Comparison of ENCODE assay signal across 9 mouse cellular contexts in the genomic region with DNA sequence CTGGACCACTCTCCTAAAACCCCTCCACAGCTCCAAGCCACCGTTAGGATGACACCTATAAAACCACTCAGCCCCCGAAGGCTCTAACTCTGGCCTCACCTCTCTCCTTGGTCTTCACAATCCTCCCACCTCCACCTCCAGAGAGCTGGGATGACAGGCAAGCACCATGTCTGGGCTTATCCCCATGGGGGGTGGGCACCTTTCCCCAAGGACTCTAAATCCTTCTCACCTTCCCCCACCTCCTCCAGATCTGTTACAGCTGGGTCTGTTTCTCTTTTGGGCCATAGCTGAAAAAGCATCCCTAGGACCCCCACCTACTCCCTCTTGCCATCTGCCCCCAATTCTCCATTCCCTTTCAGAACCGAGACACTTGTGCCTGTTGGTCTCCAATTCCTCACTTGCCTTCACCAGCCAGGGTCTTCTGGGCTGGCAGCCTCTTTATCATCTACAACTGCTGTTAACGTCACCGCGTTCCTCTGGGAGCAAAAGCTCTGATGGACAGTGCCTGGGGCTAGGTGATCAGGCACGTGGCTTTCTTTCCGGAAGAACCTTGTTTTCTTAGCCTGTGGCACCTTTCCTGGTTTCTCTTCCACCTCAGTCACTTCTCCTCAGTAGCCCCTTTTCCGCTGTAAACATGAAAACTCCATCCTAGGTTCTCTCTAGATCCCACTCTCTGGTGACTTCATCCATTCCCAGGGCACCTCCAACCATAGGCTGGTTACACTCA. TPM values are rescaled to one million over a fixed set of nuclear protein-coding genes. Genes with fewer than 3 reads are reported as not detected.
DNase-seq lines count a peak whose midpoint lies in the region; ATAC-seq and TF ChIP-seq lines count a peak whose summit lies in the region.
"Had no signal": no experiment of that assay in that cellular context is flagged by ENCODE, and none has a peak within 500 bp of the region (broad histone marks: within the 10 kb centered on the region; RNA-seq: fewer than 3 reads in every experiment).

No protein-coding gene starts in this region.

- peak overlapping the region; percentile 85 for H3K4me3 ChIP-seq in left cerebral cortex, adult 2 months
- H3K4me3 ChIP-seq in embryonic facial prominence, embryonic 14.5 days (ENCODE audit: low read depth, low read length), result peak overlapping the region; percentile 88
- peak overlapping the region; percentile 86; the same call in 1 of the 2 replicates for H3K4me3 ChIP-seq in intestine, embryonic 15.5 days (replicated peaks)
- H3K4me3 ChIP-seq in neural tube, embryonic 12.5 days, result peak overlapping the region; percentile 85

- H3K9ac ChIP-seq in embryonic facial prominence, embryonic 14.5 days (ENCODE audit: low read depth, low read length), result peak overlapping the region; percentile 90
- H3K9ac ChIP-seq in intestine, embryonic 15.5 days, result peak overlapping the region; percentile 86; the same call in 1 of the 2 replicates
- H3K9ac ChIP-seq in neural tube, embryonic 12.5 days, result 0 out of 2 replicates have a peak overlapping the region, but pooled peaks have one; percentile 83

- DNase-seq in left cerebral cortex, adult 2 months (ENCODE audit: extremely low spot score in 1 of 2, low spot score in 2 of 2), result no peak
- DNase-seq in left cerebral cortex, postnatal 14 days (ENCODE audit: low spot score in 2 of 2), result no peak
- DNase-seq in embryonic facial prominence, embryonic 14.5 days (ENCODE audit: low spot score), result no peak
- no peak for DNase-seq in layer of hippocampus, postnatal 36 days
- no peak for DNase-seq in ovary, adult 18-20 months (ENCODE audit: low spot score)

- H3K9me3 ChIP-seq in embryonic facial prominence, embryonic 14.5 days (ENCODE audit: control insufficient read depth, low read length), result no peaks in the 10 kb centered on the region
- no peaks in the 10 kb centered on the region for H3K9me3 ChIP-seq in intestine, embryonic 15.5 days
- no peaks in the 10 kb centered on the region for H3K9me3 ChIP-seq in neural tube, embryonic 12.5 days

- peak overlapping the region; percentile 82 for H3K4me2 ChIP-seq in embryonic facial prominence, embryonic 14.5 days (ENCODE audit: low read depth, low read length)
- peak overlapping the region; percentile 74 for H3K4me2 ChIP-seq in intestine, embryonic 15.5 days (replicated peaks)
- peak overlapping the region; percentile 69 for H3K4me2 ChIP-seq in neural tube, embryonic 12.5 days (replicated peaks)

- WGBS in embryonic facial prominence, embryonic 14.5 days, result 52% methylated on average over 9 of the region's 9 CpGs
- WGBS in intestine, embryonic 15.5 days, result 72% methylated on average over 9 of the region's 9 CpGs
- 85% methylated on average over 9 of the region's 9 CpGs for WGBS in neural tube, embryonic 12.5 days

- H3K4me1 ChIP-seq in embryonic facial prominence, embryonic 14.5 days (ENCODE audit: control insufficient read depth, insufficient read depth, low read length), result peaks cover 13% of the 10 kb centered on the region
- peaks cover 43% of the 10 kb centered on the region for H3K4me1 ChIP-seq in intestine, embryonic 15.5 days (replicated peaks)
- H3K4me1 ChIP-seq in neural tube, embryonic 12.5 days, result peaks cover 24% of the 10 kb centered on the region

- H3K36me3 ChIP-seq in embryonic facial prominence, embryonic 14.5 days (ENCODE audit: control insufficient read depth, insufficient read depth, low read length), result peaks cover 33% of the 10 kb centered on the region
- H3K36me3 ChIP-seq in intestine, embryonic 15.5 days, result peaks cover 16% of the 10 kb centered on the region
- H3K36me3 ChIP-seq in neural tube, embryonic 12.5 days, result peaks cover 36% of the 10 kb centered on the region

- intact Hi-C loops in left cerebral cortex, adult 2 months (cut with DNase I), result loop anchor here (2.0 kb wide), 2 partner anchors 31 to 41 kb away; no protein-coding TSS in a partner anchor
- intact Hi-C loops in left cerebral cortex, postnatal 14 days (cut with DNase I), result loop anchor here (5.0 kb wide), 1 partner anchor 36 kb away; the partner anchor contains the start of gene Hif3a

- no peak for TF ChIP-seq CTCF in left cerebral cortex, adult 2 months (IDR thresholded peaks at IDR 0.05)

- H3K27me3 ChIP-seq in embryonic facial prominence, embryonic 14.5 days (replicated peaks; ENCODE audit: control insufficient read depth, insufficient read depth, low read length), result no peaks in the 10 kb centered on the region
- H3K27me3 ChIP-seq in intestine, embryonic 15.5 days (replicated peaks), result no peaks in the 10 kb centered on the region
- no peaks in the 10 kb centered on the region for H3K27me3 ChIP-seq in neural tube, embryonic 12.5 days (replicated peaks)

- peak overlapping the region; percentile 98 for H3K27ac ChIP-seq in left cerebral cortex, adult 2 months
- H3K27ac ChIP-seq in embryonic facial prominence, embryonic 14.5 days (replicated peaks; ENCODE audit: low read depth, low read length), result no peak overlapping the region
- H3K27ac ChIP-seq in intestine, embryonic 15.5 days, result peak overlapping the region; percentile 24; the same call in 1 of the 2 replicates
- H3K27ac ChIP-seq in neural tube, embryonic 12.5 days, result no peak overlapping the region

- no peak for ATAC-seq in embryonic facial prominence, embryonic 14.5 days (ENCODE audit: low read depth)
- no peak for ATAC-seq in intestine, embryonic 15.5 days
- ATAC-seq in neural tube, embryonic 12.5 days (ENCODE audit: low FRiP score, low read depth), result no peak
- no peak for ATAC-seq in frontal cortex, adult (ENCODE audit: low TSS enrichment)

RNA-seq across cellular contexts. Expression of gene Ppp5c, which starts 1.7 kb away (rescaled TPM):
- 100 to 1,000 TPM; 163 to 168 TPM for total RNA-seq in left cerebral cortex, adult 2 months (2021)
- 100 to 1,000 TPM; 182 to 185 TPM for total RNA-seq in left cerebral cortex, postnatal 14 days (2021)
- 99.0 and 107 TPM in 2 replicates for polyA plus RNA-seq in embryonic facial prominence, embryonic 14.5 days (2014; fragmentation: Nextera tagmentation; extraction: Ambion mirVana)
- 81.5 and 89.5 TPM in 2 replicates for polyA plus RNA-seq in intestine, embryonic 15.5 days (2015; fragmentation: Nextera tagmentation; extraction: Ambion mirVana)
- 112 and 113 TPM in 2 replicates for polyA plus RNA-seq in neural tube, embryonic 12.5 days (2016; fragmentation: Nextera tagmentation; extraction: Ambion mirVana)
- 100 to 1,000 TPM; 147 to 149 TPM for total RNA-seq in layer of hippocampus, postnatal 36 days (2021)

RNA-seq across cellular contexts. Expression of gene Ccdc8, which starts 33.6 kb away (rescaled TPM):
- 1 to 10 TPM; 2.2 to 2.4 TPM for total RNA-seq in left cerebral cortex, adult 2 months (2021)
- total RNA-seq in left cerebral cortex, postnatal 14 days (2021), result 1 to 10 TPM; 3.0 TPM
- polyA plus RNA-seq in embryonic facial prominence, embryonic 14.5 days (2014; fragmentation: Nextera tagmentation; extraction: Ambion mirVana), result 24.7 and 26.0 TPM in 2 replicates
- 28.1 and 29.0 TPM in 2 replicates for polyA plus RNA-seq in intestine, embryonic 15.5 days (2015; fragmentation: Nextera tagmentation; extraction: Ambion mirVana)
- 7.9 and 15.3 TPM in 2 replicates for polyA plus RNA-seq in neural tube, embryonic 12.5 days (2016; fragmentation: Nextera tagmentation; extraction: Ambion mirVana)
- total RNA-seq in layer of hippocampus, postnatal 36 days (2021), result 1 to 10 TPM; 2.2 to 2.8 TPM

RNA-seq across cellular contexts. Expression of gene Hif3a, which starts 36.2 kb away (rescaled TPM):
- total RNA-seq in left cerebral cortex, adult 2 months (2021), result 10 to 100 TPM; 12.1 to 12.8 TPM
- total RNA-seq in left cerebral cortex, postnatal 14 days (2021), result 10 to 100 TPM in 1 of 2 experiments, 1 to 10 TPM in 1; 8.3 to 16.0 TPM
- polyA plus RNA-seq in embryonic facial prominence, embryonic 14.5 days (2014; fragmentation: Nextera tagmentation; extraction: Ambion mirVana), result 26.1 and 34.8 TPM in 2 replicates
- 66.7 and 71.4 TPM in 2 replicates for polyA plus RNA-seq in intestine, embryonic 15.5 days (2015; fragmentation: Nextera tagmentation; extraction: Ambion mirVana)
- polyA plus RNA-seq in neural tube, embryonic 12.5 days (2016; fragmentation: Nextera tagmentation; extraction: Ambion mirVana), result 5.2 and 5.7 TPM in 2 replicates
- 10 to 100 TPM in 1 of 2 experiments, 1 to 10 TPM in 1; 4.3 to 14.4 TPM for total RNA-seq in layer of hippocampus, postnatal 36 days (2021)

RNA-seq across cellular contexts. Expression of gene Gm42372, which starts 43.2 kb away (rescaled TPM):
- 10 to 100 TPM; 62.3 to 67.7 TPM for total RNA-seq in left cerebral cortex, adult 2 months (2021)
- total RNA-seq in left cerebral cortex, postnatal 14 days (2021), result 10 to 100 TPM; 59.2 to 61.7 TPM
- 0.24 and 0.38 TPM in 2 replicates for polyA plus RNA-seq in embryonic facial prominence, embryonic 14.5 days (2014; fragmentation: Nextera tagmentation; extraction: Ambion mirVana)
- polyA plus RNA-seq in intestine, embryonic 15.5 days (2015; fragmentation: Nextera tagmentation; extraction: Ambion mirVana), result 0.28 and 0.44 TPM in 2 replicates
- 1.5 and 2.0 TPM in 2 replicates for polyA plus RNA-seq in neural tube, embryonic 12.5 days (2016; fragmentation: Nextera tagmentation; extraction: Ambion mirVana)
- total RNA-seq in layer of hippocampus, postnatal 36 days (2021), result 10 to 100 TPM; 55.2 to 56.6 TPM
- polyA plus RNA-seq: gonadal fat pad, adult 2 months had no signal

RNA-seq across cellular contexts. Expression of gene Psg16, which starts 47.8 kb away (rescaled TPM):
- total RNA-seq in left cerebral cortex, adult 2 months (2021), result 1 to 10 TPM; 3.6 to 5.6 TPM
- total RNA-seq in left cerebral cortex, postnatal 14 days (2021), result 1 to 10 TPM; 3.8 to 4.2 TPM
- 0.11 and 0.16 TPM in 2 replicates for polyA plus RNA-seq in embryonic facial prominence, embryonic 14.5 days (2014; fragmentation: Nextera tagmentation; extraction: Ambion mirVana)
- polyA plus RNA-seq in intestine, embryonic 15.5 days (2015; fragmentation: Nextera tagmentation; extraction: Ambion mirVana), result 0.40 and 0.42 TPM in 2 replicates
- 0.27 and 0.28 TPM in 2 replicates for polyA plus RNA-seq in neural tube, embryonic 12.5 days (2016; fragmentation: Nextera tagmentation; extraction: Ambion mirVana)
- total RNA-seq in layer of hippocampus, postnatal 36 days (2021), result 1 to 10 TPM; 3.0 to 3.8 TPM
- polyA plus RNA-seq: gonadal fat pad, adult 2 months had no signal

Comparison
In these comparisons a context has a peak if more than half of its experiments do, and no peak if none do; other contexts are left out.
1. H3K27ac ChIP-seq: peak in left cerebral cortex, adult 2 months (single experiment) and intestine, embryonic 15.5 days (single experiment); none in embryonic facial prominence, embryonic 14.5 days (single experiment) and neural tube, embryonic 12.5 days (single experiment).
2. Peak in every context shown above with its lines, with median percentiles within 50 percentile points of each other: H3K4me3 ChIP-seq, H3K4me2 ChIP-seq and H3K9ac ChIP-seq.